In the genomic region with DNA sequence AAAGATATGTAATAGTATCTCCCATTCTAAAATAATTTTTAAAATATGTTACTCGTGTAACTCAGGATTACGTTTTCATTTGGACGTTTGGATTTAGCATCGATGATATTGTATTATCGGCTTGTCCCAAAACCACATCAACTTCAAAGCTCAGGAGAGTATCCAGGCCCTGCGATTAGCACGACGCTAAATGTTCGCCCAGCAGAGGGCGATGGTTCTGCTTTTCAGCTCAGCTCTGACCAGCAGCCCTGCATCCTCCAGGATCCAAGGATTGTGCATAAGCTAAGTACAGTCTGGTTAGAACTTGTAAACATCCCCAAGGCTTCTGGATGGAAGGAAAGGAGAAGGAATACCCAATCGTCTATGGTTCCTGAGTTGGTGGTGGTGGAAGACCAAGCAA, we compare ENCODE assay signal across 10 mouse cellular contexts.
DNase-seq lines count a peak whose midpoint lies in the region; ATAC-seq and TF ChIP-seq lines count a peak whose summit lies in the region.
"Had no signal": no experiment of that assay in that cellular context is flagged by ENCODE, and none has a peak within 500 bp of the region (broad histone marks: within the 10 kb centered on the region; RNA-seq: fewer than 3 reads in every experiment).

No protein-coding gene starts in this region.

- H3K4me3 ChIP-seq in small intestine, adult 2 months (ENCODE audit: low read depth, low read length) = no peak overlapping the region
- H3K4me3 ChIP-seq: erythroblast, embryonic 14.5 days; myocyte had no signal

- no peaks in the 10 kb centered on the region for H3K27me3 ChIP-seq in small intestine, adult 2 months (ENCODE audit: control insufficient read depth, insufficient read depth, low read length)

- peak; percentile 18; the same call in 1 of the 2 replicates for TF ChIP-seq CTCF in small intestine, adult 2 months (IDR thresholded peaks at IDR 0.05; ENCODE audit: extremely low read depth, insufficient read length, insufficient replicate concordance, low read depth, low read length)

- ATAC-seq in common myeloid progenitor, adult 5-6 weeks (replicated peaks; ENCODE audit: low read depth, poor library complexity, severe bottlenecking) = peak; percentile 63; the same call in 1 of the 2 replicates
- peak; percentile 81 for ATAC-seq in megakaryocyte progenitor cell, adult 5-6 weeks (replicated peaks; ENCODE audit: poor library complexity)
- no peak for ATAC-seq in inflammation-experienced regulatory T-cells, adult 6 months

- no peaks in the 10 kb centered on the region for H3K4me1 ChIP-seq in small intestine, adult 2 months (ENCODE audit: control insufficient read depth, insufficient read depth, insufficient read length, low read length)

- intact Hi-C loops in gastrocnemius, postnatal 14 days (cut with DNase I; ENCODE audit: low total_unique reads) = no loop called here

- TF ChIP-seq POLR2A in small intestine, adult 2 months (IDR thresholded peaks at IDR 0.05; ENCODE audit: low read depth, low read length) = no peak

- H3K27ac ChIP-seq in small intestine, adult 2 months (ENCODE audit: insufficient read depth, low read depth, low read length) = no peak overlapping the region

- peak; percentile 67 for DNase-seq in urinary bladder, postnatal 14 days (ENCODE audit: low spot score)
- DNase-seq in urinary bladder, postnatal 10 days (ENCODE audit: low spot score) = no peak
- peak; percentile 69 for DNase-seq in gastrocnemius, postnatal 14 days
- DNase-seq in layer of hippocampus, adult 18-20 months (ENCODE audit: low spot score in 2 of 2) = peak; percentile 4 to 59

- no peaks in the 10 kb centered on the region for H3K36me3 ChIP-seq in small intestine, adult 2 months (ENCODE audit: control insufficient read depth, insufficient read depth, low read length)

- WGBS in small intestine, adult 2 months = 30% methylated on average over 11 of the region's 11 CpGs
